Mouse (Mus musculus) ES-Bruce4 (cell line): ENCODE results near the gene Lims1.

ENCODE experiments used
- CTCF ChIP-seq: IDR thresholded peaks from one replicate; pipeline ENCODE4 v1.8.1; 2011; ENCODE audit warnings: low read depth, low read length
- EP300 ChIP-seq: IDR thresholded peaks from 2 replicates; pipeline ENCODE4 v1.6.1; 2011; ENCODE audit warnings: low read depth, low read length; ENCODE audit not compliant: insufficient read depth
- POLR2A ChIP-seq: IDR thresholded peaks from one replicate; pipeline ENCODE4 v1.8.1; 2011; ENCODE audit warnings: low read length; ENCODE audit not compliant: insufficient read depth

DNA sequence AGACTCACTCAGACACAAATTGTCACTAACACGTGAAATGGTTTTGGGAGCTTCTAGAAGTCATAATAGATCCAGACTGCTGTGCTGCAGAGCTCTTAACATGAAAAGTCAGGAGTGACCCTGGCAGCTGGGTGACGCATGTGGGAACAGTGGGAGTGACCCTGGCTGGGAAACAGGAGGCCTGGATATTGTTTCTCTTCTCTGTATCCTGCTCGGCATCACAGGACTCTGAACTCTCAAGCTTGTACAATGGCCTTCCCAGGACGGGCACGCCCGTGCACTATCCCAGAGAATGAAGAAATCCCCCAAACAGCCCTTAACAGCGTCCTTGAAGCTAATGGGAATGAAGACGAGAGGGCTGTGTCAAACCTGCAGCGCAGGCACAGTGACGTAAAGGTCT, 70.9 kb downstream of the Lims1 start:
- no peak for TF ChIP-seq POLR2A
- TF ChIP-seq CTCF, result no peak
- no peak for TF ChIP-seq EP300
